Mouse (Mus musculus) limb, embryonic 10.5 days (tissue): ENCODE results near the gene Brpf1. TPM values are rescaled to one million over a fixed set of nuclear protein-coding genes. Genes with fewer than 3 reads are reported as not detected.

Experiments
- DNase-seq: peaks from one replicate; pipeline ENCODE4 v3.0.0-alpha.2; 2017; ENCODE audit warnings: low spot score
- H3K27ac ChIP-seq: fragments of 300-500 bp; sonication (generic); 2 replicates; pipeline ENCODE4 v1.5.1; 2016; ENCODE audit warnings: mild to moderate bottlenecking
- H3K27me3 ChIP-seq: fragments of 300-500 bp; sonication (generic); 2 replicates; pipeline ENCODE4 v1.6.1; 2016; ENCODE audit warnings: low read depth, mild to moderate bottlenecking; ENCODE audit not compliant: poor library complexity, severe bottlenecking
- H3K36me3 ChIP-seq: fragments of 300-500 bp; sonication (generic); 2 replicates; pipeline ENCODE4 v1.6.1; 2016; ENCODE audit warnings: mild to moderate bottlenecking, moderate library complexity
- H3K4me1 ChIP-seq: fragments of 300-500 bp; sonication (generic); 2 replicates; pipeline ENCODE4 v1.6.1; 2016
- H3K4me3 ChIP-seq: fragments of 300-500 bp; sonication (generic); 2 replicates; pipeline ENCODE4 v1.5.1; 2016; ENCODE audit warnings: mild to moderate bottlenecking, moderate library complexity
- H3K9me3 ChIP-seq: fragments of 300-500 bp; sonication (generic); replicated peaks from 2 replicates; pipeline ENCODE4 v1.6.1; 2016; ENCODE audit warnings: mild to moderate bottlenecking
- WGBS: fragments of 180-500 bp; shearing (Covaris S2); methylation state at CpG from one replicate; pipeline ENCODE4 v1.1.7; 2016; 5-methylcytosine and 5-hydroxymethylcytosine counted together
- polyA plus RNA-seq: library from polyadenylated mRNA; unstranded; fragments of >200 nt; fragmentation: Nextera tagmentation; extraction: Ambion mirVana; gene quantifications from 2 replicates; pipeline ENCODE4 v1.2.1, GENCODE M21; 2016

Gene Brpf1
- 26.1 and 28.0 TPM in 2 replicates for polyA plus RNA-seq

DNA sequence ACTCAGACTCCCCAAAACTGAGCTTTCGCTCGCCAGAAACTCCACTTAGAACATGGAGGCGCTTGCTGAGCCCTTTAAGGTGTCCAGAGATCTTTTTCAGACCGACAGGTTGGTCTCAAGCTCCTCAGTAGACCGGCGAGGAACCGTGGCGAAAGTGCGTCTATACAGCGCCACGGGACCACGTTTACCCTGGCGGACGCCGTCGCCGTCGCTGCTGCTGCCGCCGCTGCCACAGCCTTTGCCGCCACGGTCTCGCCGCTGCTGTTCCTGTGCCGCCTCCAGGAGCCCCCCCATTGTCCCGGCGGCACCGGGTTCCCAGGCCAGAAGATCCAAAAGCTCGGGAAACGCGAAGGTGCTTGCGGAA lies at the start of gene Brpf1:
Gene Brpf1, plus strand, starts transcription at position 152 of the 364 bp plus-strand sequence.
- Histone ChIP-seq H3K36me3 (peaks cover 29% of the 10 kb centered on the region), H3K4me3 (peak within 1 kb of the TSS; percentile 83), H3K27ac (peak within 1 kb of the TSS; percentile 99), H3K4me1 (peaks cover 13% of the 10 kb centered on the region), H3K27me3 (no peaks in the 10 kb centered on the region), H3K9me3 (no peaks in the 10 kb centered on the region)
- DNase-seq: no peak
- under 1% methylated on average over 32 of the region's 32 CpGs for WGBS

DNA sequence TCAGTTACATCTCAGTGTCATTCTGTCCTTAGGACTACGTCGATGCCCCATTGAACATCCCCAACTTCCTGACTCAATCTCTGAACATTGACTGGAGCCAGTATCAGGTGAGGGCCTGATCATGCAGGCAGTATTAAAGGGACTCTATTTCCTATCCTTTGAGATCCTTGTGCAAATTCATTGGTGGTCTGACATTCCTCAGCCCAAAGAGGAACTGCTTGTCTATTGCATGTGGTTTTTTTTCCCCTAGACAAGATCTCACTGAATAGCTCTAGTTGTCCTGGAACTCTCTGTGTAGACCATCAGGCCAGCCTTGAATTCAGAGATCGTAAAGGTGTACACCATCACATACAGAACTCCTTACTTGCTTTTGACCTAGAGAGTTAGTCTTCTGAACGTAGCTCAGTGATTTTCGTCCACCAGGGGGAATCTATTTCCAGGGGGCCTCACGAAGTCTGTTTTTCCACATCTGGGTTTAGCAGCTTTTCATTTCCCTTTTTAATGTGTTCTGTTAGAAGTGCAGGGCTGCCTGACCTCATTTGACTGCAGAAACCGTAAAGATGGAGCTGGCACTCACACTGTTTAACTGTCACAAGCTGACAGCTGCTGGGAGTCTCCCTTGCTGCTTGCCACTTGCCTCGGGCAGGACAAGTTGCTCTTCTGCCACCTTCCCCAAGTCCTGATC lies 45.6 kb upstream of the Brpf1 start:
- WGBS: 88% methylated on average over 8 of the region's 8 CpGs
- Histone ChIP-seq H3K36me3 (peaks cover 94% of the 10 kb centered on the region), H3K27ac (no peak overlapping the region), H3K27me3 (no peaks in the 10 kb centered on the region), H3K4me3 (no peak overlapping the region), H3K4me1 (no peaks in the 10 kb centered on the region), H3K9me3 (no peaks in the 10 kb centered on the region)
- no peak for DNase-seq

DNA sequence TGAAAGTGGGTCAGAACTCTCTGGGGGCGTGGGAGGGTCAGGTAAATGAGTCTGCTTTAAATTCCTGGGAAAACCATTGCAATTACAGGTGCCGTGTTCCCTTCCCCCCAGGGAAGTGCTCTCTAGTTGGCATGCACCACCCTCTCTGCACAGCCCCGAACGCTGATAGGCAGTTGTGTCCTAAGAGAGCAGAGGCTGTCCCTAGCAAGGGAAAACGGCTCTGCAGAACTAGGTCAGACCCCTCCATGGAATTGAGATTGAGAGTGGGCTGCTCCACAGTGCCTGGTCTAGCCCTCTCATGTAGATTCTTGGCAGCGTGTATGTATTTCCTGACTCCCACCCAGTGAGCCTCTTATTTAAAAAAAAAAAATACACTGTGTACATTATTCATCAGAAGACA lies 43.4 kb upstream of the Brpf1 start:
- Histone ChIP-seq H3K36me3 (peaks cover 97% of the 10 kb centered on the region), H3K27ac (no peak overlapping the region), H3K4me1 (no peaks in the 10 kb centered on the region), H3K27me3 (no peaks in the 10 kb centered on the region), H3K4me3 (no peak overlapping the region), H3K9me3 (no peaks in the 10 kb centered on the region)
- WGBS: 90% methylated on average over 6 of the region's 6 CpGs
- no peak for DNase-seq

DNA sequence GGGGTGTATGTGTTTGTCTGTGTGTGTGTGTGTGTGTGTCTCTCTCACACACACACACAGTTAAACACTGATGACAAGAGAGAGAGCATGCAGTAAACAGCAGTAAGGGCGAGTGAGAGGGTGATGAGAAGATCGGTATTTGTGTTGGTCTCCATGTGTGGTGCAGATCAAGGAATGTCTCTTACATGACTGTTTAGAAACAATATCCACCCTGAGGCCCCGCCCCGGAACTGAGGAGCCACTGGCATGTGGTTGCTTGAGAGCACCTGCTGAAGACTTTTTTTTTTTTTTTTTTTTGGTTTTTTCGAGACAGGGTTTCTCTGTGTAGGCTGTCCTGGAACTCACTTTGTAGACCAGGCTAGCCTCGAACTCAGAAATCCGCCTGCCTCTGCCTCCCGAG lies 42.5 kb upstream of the Brpf1 start:
- Histone ChIP-seq H3K36me3 (peaks cover 99% of the 10 kb centered on the region), H3K9me3 (no peaks in the 10 kb centered on the region)
- 95% methylated on average over 8 of the region's 8 CpGs for WGBS

DNA sequence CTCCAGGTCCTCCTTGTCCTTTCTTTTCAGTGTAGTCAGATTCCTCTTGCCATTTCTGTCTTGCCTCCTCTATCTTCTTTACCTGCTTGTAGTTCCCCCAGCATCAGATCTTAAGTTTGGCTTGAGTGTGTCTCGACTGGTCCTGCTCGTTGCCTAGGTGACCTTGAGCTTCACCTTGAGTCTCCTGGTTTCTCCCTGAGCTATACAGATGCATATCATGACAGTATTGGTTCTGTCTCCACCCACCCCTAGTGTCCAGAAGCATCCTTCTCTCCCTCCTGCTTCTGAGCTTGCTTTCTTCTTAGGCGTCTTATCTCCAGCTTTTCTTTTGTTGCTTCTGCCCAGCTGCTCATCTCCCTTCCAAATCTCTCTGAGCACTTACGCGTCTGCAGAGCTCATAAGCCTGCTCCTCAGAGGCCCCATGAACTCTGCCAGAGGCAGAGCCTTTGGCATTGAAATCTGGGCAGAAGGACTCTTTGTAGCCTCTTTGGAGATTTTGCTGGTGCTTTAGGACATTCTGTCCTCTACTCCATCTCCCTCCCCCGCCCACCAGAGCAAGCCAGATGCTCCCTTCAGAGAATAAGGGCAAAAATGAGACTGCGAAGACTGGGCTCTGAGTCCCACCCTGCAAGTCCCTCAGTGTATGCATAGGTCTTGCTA lies 39.8 kb upstream of the Brpf1 start:
- no peaks in the 10 kb centered on the region for H3K4me1 ChIP-seq
- no peak overlapping the region for H3K4me3 ChIP-seq
- no peaks in the 10 kb centered on the region for H3K27me3 ChIP-seq
- H3K36me3 ChIP-seq: peaks cover 99% of the 10 kb centered on the region
- WGBS: 89% methylated on average over 7 of the region's 7 CpGs
- H3K27ac ChIP-seq: no peak overlapping the region
- no peak for DNase-seq
- H3K9me3 ChIP-seq: no peaks in the 10 kb centered on the region

More for the DNA sequence above, 42.5 kb upstream of the Brpf1 start:
- H3K4me1 ChIP-seq: no peaks in the 10 kb centered on the region
- DNase-seq: no peak
- H3K27ac ChIP-seq: no peak overlapping the region
- H3K27me3 ChIP-seq: no peaks in the 10 kb centered on the region
- no peak overlapping the region for H3K4me3 ChIP-seq

DNA sequence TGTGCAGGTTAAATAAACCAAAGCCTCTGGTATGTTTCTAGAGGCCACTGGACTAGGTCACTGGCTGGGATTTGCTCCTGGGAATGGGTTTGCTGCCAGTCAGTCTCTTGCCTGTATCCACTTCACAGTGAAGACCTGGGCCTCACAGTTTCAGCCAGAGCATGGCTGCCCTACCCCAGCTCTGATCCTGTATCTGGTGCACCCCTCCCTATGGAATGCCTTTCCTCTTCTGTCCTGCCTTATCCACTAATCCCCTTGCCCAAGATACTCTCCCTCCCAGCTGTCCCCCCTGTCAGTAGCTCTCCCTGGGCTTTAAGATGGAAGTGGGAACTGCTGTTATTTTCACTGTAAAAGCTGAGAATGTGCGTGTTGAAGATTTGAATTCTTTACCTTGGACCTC lies 38.9 kb upstream of the Brpf1 start:
- H3K36me3 ChIP-seq: peaks cover 97% of the 10 kb centered on the region
- 85% methylated on average over 1 of the region's 1 CpGs for WGBS
- H3K27me3 ChIP-seq: no peaks in the 10 kb centered on the region
- no peak for DNase-seq
- H3K4me1 ChIP-seq: no peaks in the 10 kb centered on the region
- H3K27ac ChIP-seq: no peak overlapping the region
- H3K9me3 ChIP-seq: no peaks in the 10 kb centered on the region
- H3K4me3 ChIP-seq: no peak overlapping the region

DNA sequence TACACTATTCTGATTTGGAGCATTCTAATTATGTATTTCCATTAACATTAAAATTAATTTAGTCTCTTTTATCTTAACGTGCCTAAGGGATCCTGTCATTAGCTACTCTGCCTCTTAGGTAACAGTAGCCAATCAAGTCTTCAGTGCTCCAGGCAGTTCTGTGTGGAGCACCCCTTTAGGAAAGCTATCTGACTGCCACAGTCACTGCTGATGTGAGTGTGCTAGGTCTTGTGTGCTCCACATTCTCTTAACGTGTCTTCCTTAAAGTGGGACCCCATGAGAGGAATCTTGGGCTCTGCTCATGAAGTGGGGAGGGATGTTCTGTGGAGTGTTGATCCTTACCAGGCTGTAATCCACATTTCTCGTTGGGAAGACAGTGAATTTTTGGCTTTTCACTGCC lies 34.6 kb upstream of the Brpf1 start:
- Histone ChIP-seq H3K4me1 (no peaks in the 10 kb centered on the region), H3K36me3 (peaks cover 81% of the 10 kb centered on the region), H3K27ac (no peak overlapping the region), H3K9me3 (no peaks in the 10 kb centered on the region), H3K4me3 (no peak overlapping the region), H3K27me3 (no peaks in the 10 kb centered on the region)
- WGBS: 86% methylated on average over 3 of the region's 3 CpGs
- DNase-seq: no peak

DNA sequence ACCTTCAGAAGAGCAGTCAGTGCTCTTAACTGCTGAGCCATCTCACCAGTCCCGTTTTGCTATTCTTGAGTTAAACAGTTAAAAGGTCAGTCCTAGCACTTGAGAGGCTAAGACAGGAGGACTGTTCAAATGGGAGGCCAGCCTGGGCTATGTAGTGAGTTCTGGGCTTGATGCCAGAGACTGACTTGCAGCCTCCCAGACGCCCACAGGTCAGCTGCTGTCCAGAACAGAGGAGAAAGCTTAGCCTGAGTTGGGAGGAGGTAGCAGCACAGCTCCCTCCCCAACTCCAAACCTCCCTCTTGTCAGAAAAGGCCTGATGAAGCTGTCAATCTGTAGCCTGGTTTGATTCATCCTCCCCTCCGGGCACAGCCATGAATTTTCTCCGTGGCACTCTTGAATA lies 30.1 kb upstream of the Brpf1 start:
- Histone ChIP-seq H3K4me1 (no peaks in the 10 kb centered on the region), H3K9me3 (no peaks in the 10 kb centered on the region), H3K27ac (no peak overlapping the region), H3K36me3 (peaks cover 48% of the 10 kb centered on the region), H3K27me3 (peaks cover 9% of the 10 kb centered on the region), H3K4me3 (no peak overlapping the region)
- WGBS: 77% methylated on average over 4 of the region's 4 CpGs
- DNase-seq: no peak

DNA sequence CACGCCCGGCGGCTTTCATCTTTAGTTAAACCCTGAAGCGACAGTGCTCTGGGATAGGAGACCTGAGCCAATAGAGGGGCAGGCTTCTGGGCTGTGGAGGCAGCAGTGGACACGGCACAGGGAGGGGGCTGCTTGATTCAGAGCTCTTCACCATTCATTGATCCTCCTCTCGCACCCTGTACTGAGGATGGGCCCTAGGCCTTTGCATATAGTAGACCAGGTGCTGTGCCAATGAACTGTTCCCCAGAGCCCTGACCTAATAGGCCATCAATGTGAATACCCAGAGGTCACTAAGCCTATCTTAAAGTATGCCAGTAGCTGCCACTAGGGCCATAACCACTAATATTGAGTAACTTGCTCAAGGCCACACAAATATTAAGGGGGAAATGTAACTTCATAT lies 25.3 kb upstream of the Brpf1 start:
- Histone ChIP-seq H3K27ac (no peak overlapping the region), H3K4me1 (peaks cover 13% of the 10 kb centered on the region), H3K36me3 (peaks cover 19% of the 10 kb centered on the region; the same call in 1 of the 2 replicates), H3K27me3 (peaks cover 49% of the 10 kb centered on the region), H3K9me3 (no peaks in the 10 kb centered on the region), H3K4me3 (no peak overlapping the region)
- WGBS: 64% methylated on average over 6 of the region's 6 CpGs
- no peak for DNase-seq

DNA sequence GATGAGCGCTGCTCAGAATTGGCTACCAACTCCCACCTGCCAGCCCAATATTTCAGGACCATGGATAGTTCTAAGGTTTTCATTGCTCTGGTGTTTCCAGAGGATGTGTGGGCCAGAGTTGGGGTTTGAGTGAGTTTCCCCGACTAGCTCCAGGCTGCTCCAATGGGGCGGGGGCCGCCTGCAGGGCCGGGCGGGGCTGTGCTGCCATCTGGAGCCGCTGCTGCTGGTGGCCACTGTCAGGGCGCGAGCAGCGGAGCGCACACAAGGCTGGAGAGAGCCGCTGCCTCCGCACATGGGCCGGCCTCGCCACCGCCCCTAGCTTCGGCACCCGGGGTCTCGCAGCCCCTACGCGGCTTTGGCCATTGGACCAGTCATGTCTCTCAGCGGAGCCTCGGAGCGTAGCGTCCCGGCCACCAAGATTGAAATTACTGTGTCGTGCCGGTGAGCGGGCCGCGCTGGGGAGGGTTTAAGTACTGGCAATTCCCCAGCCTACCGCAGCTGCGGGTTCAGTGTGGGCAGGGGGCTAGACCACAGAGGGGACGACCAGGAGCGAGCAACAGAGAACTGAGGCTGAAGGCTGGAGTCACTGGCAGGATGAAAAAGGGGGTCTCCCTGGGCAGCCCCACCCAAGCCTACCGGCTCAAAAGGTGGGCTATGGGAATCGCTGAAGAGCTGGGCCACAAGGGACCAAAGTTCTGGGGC lies 24.7 kb upstream of the Brpf1 start, which contains the start of gene Cpne9:
Gene Cpne9, plus strand, starts transcription at position 207 of the 702 bp plus-strand sequence.
- DNase-seq: peak; percentile 71
- no peak within 1 kb of the TSS for H3K27ac ChIP-seq
- peak within 1 kb of the TSS; percentile 33 for H3K4me3 ChIP-seq
- H3K9me3 ChIP-seq: no peaks in the 10 kb centered on the region
- peaks cover 13% of the 10 kb centered on the region for H3K4me1 ChIP-seq
- peaks cover 49% of the 10 kb centered on the region for H3K27me3 ChIP-seq
- peaks cover 13% of the 10 kb centered on the region; the same call in 1 of the 2 replicates for H3K36me3 ChIP-seq
- 2% methylated on average over 37 of the region's 37 CpGs for WGBS

DNA sequence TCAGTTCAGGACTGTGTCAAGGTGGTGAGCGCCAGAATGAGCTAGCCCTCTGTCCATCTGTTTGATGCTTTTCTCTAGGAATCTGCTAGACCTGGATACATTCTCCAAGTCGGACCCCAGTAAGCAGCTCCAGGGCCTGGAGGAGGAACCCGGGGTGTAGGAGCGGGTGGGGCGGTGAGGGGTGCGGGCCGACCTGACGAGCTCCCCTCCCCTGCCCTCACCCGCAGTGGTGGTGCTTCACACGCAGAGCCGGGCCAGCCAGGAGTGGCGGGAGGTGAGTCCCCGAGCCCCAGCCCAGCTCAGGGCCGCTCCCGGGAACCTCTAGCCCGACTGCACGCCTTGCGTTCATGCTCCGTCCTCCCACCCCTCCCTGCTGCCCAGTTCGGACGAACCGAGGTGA lies 24.0 kb upstream of the Brpf1 start:
- DNase-seq: peak; percentile 35
- H3K27me3 ChIP-seq: peaks cover 49% of the 10 kb centered on the region
- no peak overlapping the region for H3K27ac ChIP-seq
- H3K4me1 ChIP-seq: peaks cover 13% of the 10 kb centered on the region
- 2% methylated on average over 22 of the region's 22 CpGs for WGBS
- 0 out of 2 replicates have a peak overlapping the region, but pooled peaks have one; percentile 11 for H3K4me3 ChIP-seq
- H3K36me3 ChIP-seq: peaks cover 6% of the 10 kb centered on the region; the same call in 1 of the 2 replicates
- no peaks in the 10 kb centered on the region for H3K9me3 ChIP-seq

DNA sequence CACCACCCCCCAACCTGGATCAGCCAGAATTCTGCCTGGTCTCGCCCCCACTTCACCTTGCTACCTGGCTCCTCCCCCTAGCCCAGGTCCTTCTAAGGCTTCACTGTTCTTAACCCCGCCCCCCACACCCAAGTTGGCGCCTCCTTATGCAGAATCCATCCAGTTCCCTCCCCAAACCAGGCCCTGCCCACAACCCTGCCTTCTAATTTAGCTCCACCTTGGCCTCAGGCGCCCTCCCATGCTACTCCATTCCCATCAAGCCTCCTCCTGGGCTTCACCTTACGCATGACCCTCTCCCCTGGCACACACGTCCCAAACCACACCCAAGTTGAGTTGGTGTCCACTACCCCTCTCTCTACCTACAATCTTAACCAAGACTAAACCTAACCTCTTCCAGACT lies 23.4 kb upstream of the Brpf1 start:
- peaks cover 13% of the 10 kb centered on the region for H3K4me1 ChIP-seq
- 0 out of 2 replicates have a peak overlapping the region, but pooled peaks have one; percentile 11 for H3K4me3 ChIP-seq
- 9% methylated on average over 6 of the region's 6 CpGs for WGBS
- no peak for DNase-seq
- H3K36me3 ChIP-seq: peaks cover 4% of the 10 kb centered on the region; the same call in 1 of the 2 replicates
- H3K27ac ChIP-seq: no peak overlapping the region
- peaks cover 49% of the 10 kb centered on the region for H3K27me3 ChIP-seq
- H3K9me3 ChIP-seq: no peaks in the 10 kb centered on the region

DNA sequence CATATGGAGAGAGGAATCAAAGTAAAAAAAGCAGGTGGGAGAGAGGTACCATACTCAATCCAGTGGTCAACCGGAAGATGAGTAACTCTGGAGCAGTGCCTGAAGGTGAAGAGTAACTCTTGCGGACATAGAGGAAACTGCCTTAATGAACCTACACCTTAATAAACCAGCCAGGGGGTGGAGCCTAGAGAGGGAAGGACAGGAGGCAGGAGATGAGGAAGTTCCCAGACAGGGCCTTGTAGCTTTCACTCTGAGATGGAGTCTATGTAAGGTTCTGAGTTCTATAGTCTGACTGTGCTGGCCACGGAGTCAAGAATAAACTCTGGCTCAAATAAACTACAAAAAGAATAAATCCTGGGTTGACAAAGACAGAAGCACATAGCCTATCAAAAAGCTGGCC lies 22.0 kb upstream of the Brpf1 start:
- Histone ChIP-seq H3K4me3 (no peak overlapping the region), H3K4me1 (peaks cover 13% of the 10 kb centered on the region), H3K27me3 (peaks cover 49% of the 10 kb centered on the region), H3K9me3 (no peaks in the 10 kb centered on the region), H3K27ac (no peak overlapping the region), H3K36me3 (peaks cover 4% of the 10 kb centered on the region; the same call in 1 of the 2 replicates)
- WGBS: 76% methylated on average over 3 of the region's 3 CpGs
- DNase-seq: no peak
